Mouse (Mus musculus) heart, postnatal 0 days (tissue): ENCODE measurements around the gene Pip5k1b. TPM values are rescaled to one million over a fixed set of nuclear protein-coding genes. Genes with fewer than 3 reads are reported as not detected.
"Not testable (repeated sequence)": the region's sequence is repeated elsewhere in the genome, so short reads cannot be mapped to it uniquely, and the experiment has no call there.

Experiments
- ATAC-seq: fragments of 200-750 bp; cut with Nextera tagmentation; 2 replicates; pipeline ENCODE4 v1.8.0; 2017; ENCODE audit warnings: low read depth, moderate number of reproducible peaks, moderate library complexity; ENCODE audit not compliant: insufficient read depth
- DNase-seq: peaks from one replicate; pipeline ENCODE4 v3.0.0-alpha.2; 2016; ENCODE audit warnings: low spot score
- H3K27ac ChIP-seq: fragments of 300-500 bp; sonication (generic); 2 replicates; pipeline ENCODE4 v1.5.1; 2014; ENCODE audit warnings: low read depth, mild to moderate bottlenecking
- H3K27me3 ChIP-seq: fragments of 300-500 bp; sonication (generic); 2 replicates; pipeline ENCODE4 v1.6.1; 2014; ENCODE audit warnings: low read length, mixed read lengths; ENCODE audit not compliant: control insufficient read depth, insufficient read depth
- H3K36me3 ChIP-seq: fragments of 300-500 bp; sonication (generic); replicated peaks from 2 replicates; pipeline ENCODE4 v1.6.1; 2014; ENCODE audit warnings: low read length, mixed read lengths; ENCODE audit not compliant: control insufficient read depth, insufficient read depth
- H3K4me1 ChIP-seq: fragments of 300-500 bp; sonication (generic); 2 replicates; pipeline ENCODE4 v1.6.1; 2014; ENCODE audit warnings: antibody characterized with exemption; ENCODE audit not compliant: control insufficient read depth, insufficient read depth
- H3K4me2 ChIP-seq: fragments of 300-500 bp; sonication (generic); 2 replicates; pipeline ENCODE4 v1.6.1; 2014; ENCODE audit warnings: low read depth, mild to moderate bottlenecking, low read length, moderate library complexity
- H3K4me3 ChIP-seq: fragments of 300-500 bp; sonication (generic); 2 replicates; pipeline ENCODE4 v1.5.1; 2014; ENCODE audit warnings: low read depth, low read length
- H3K9ac ChIP-seq: fragments of 300-500 bp; sonication (generic); replicated peaks from 2 replicates; pipeline ENCODE4 v1.6.1; 2014; ENCODE audit warnings: low read depth, low read length, mixed read lengths
- H3K9me3 ChIP-seq: fragments of 300-500 bp; sonication (generic); replicated peaks from 2 replicates; pipeline ENCODE4 v1.6.1; 2016; ENCODE audit warnings: low read length; ENCODE audit not compliant: control insufficient read depth
- CTCF ChIP-seq: IDR thresholded peaks from 2 replicates; pipeline ENCODE4 v1.5.1; 2016; ENCODE audit warnings: antibody characterized with exemption, control low read depth, low read depth
- EP300 ChIP-seq: IDR thresholded peaks from 2 replicates; pipeline ENCODE4 v1.6.1; 2016; ENCODE audit warnings: antibody characterized with exemption, low read depth
- WGBS: fragments of 180-500 bp; shearing (Covaris S2); extraction: QIAGEN DNeasy Blood & Tissue Kit; methylation state at CpG from one replicate; pipeline ENCODE4 v1.1.7; 2014; 5-methylcytosine and 5-hydroxymethylcytosine counted together
- polyA plus RNA-seq: library from polyadenylated mRNA; unstranded; fragments of >200 nt; fragmentation: Nextera tagmentation; extraction: Ambion mirVana; gene quantifications from 2 replicates; pipeline ENCODE4 v1.2.1, GENCODE M21; 2015
- total RNA-seq: library from RNA; depleted of rRNA; stranded (reverse); fragments of >200 nt; gene quantifications from 2 replicates; pipeline ENCODE4 v1.2.3, GENCODE M21; 2014; ENCODE audit warnings: low replicate concordance

The Pip5k1b gene
- total and polyA plus RNA-seq, 2 experiments from 2014 or later, result 14.0 to 19.2 TPM

DNA sequence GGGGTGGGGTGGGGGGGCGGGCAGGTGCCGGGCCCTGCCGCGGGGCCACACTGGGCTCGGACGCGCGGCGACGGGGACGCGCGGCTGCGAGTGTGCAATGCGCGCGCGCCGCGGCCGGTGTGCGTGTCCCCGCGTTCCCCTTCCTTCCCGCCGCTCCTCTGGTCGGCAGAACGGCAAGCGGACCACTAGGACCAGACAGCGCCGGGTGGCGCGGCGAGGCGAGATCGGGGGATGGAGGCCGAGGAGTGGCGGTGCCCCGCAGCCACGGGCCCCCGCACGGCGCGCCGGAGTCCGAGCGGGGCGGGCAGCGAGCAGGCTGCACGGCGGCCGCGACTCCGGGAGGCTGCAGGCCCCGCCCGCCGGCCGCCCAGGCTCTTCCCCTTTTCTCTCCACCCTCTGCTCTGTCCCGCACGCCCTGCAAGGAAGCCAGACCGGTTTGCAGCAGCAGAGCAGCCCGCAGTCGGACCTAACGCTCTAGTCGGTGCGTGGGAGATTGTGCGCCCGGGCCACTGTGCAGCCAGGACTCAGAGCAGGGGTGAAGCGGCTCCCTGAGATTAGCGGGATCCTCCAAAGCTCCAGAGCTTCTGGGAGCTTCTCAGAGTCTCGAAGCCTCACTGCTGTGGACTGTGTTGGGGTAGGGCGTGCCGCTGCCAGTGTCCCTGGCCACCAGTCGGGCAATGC, 372 bp upstream of the Pip5k1b start:
- peaks cover 23% of the 10 kb centered on the region for H3K4me1 ChIP-seq
- TF ChIP-seq CTCF (no peak), EP300 (no peak)
- DNase-seq, result peak; percentile 72
- peak overlapping the region; percentile 91 for H3K4me2 ChIP-seq
- peak overlapping the region; percentile 76 for H3K9ac ChIP-seq
- H3K36me3 ChIP-seq, result no peaks in the 10 kb centered on the region
- H3K4me3 ChIP-seq, result peak overlapping the region; percentile 98
- peak overlapping the region; percentile 94 for H3K27ac ChIP-seq
- ATAC-seq, result peak; percentile 80
- no peaks in the 10 kb centered on the region for H3K27me3 ChIP-seq
- under 1% methylated on average over 53 of the region's 74 CpGs for WGBS
- H3K9me3 ChIP-seq, result no peaks in the 10 kb centered on the region

DNA sequence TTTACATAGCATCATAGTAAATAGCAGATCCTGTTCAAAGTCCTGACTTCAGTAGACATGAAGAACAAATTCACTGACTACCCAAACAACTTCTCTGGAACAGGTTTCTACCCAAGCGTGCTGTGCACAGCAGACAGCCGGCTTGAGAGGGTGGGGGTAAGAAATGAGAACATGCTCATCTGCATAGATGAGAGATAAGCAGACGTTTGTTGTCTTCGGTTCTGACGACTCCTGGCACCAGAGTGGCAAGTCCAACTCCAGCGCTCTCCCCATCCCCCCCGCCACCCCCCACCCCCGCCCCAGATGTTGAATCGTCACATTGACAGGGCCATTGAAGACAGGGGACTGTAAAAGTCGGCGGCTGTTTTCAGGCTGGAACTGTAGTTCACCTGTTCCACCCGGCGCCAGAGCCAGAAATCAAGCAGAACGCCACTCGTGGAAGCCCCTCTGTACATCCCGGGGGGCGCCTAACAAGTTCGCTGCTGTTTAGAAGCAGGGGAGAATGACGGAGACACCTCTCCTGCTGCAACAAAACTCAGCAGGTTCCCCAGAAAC, 684 bp downstream of the Pip5k1b start:
- TF ChIP-seq CTCF (no peak), EP300 (no peak)
- DNase-seq (no peak), ATAC-seq (no peak)
- peak overlapping the region; percentile 91 for H3K4me2 ChIP-seq
- peak overlapping the region; percentile 98 for H3K4me3 ChIP-seq
- 0% methylated on average over 19 of the region's 19 CpGs for WGBS
- no peaks in the 10 kb centered on the region for H3K9me3 ChIP-seq
- peak overlapping the region; percentile 94 for H3K27ac ChIP-seq
- no peaks in the 10 kb centered on the region for H3K27me3 ChIP-seq
- no peaks in the 10 kb centered on the region for H3K36me3 ChIP-seq
- peaks cover 23% of the 10 kb centered on the region for H3K4me1 ChIP-seq
- H3K9ac ChIP-seq, result peak overlapping the region; percentile 76

DNA sequence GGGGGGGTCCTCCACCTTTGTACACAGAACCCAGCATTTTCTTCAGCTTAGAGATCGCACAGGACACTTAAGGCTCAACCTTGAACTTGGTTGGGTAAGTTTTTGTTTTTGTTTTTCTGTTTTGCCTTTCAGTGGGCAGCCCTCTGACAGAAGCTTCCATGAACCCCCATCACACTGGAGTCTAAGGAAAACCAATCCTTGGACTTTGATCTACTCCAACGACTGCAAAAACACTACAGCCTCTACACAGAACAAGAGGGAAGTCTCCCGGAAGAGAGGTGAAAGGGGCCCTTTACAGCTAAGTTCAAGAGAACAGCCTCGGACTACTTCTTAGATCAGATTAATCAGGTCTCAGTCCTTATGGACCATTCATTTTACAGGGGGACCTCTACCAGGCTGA, 1.2 kb downstream of the Pip5k1b start:
- H3K27ac ChIP-seq, result peak overlapping the region; percentile 94; the same call in 1 of the 2 replicates
- ATAC-seq (no peak), DNase-seq (no peak)
- H3K27me3 ChIP-seq, result no peaks in the 10 kb centered on the region
- no peaks in the 10 kb centered on the region for H3K9me3 ChIP-seq
- peak overlapping the region; percentile 91 for H3K4me2 ChIP-seq
- TF ChIP-seq EP300, result no peak
- no peak for TF ChIP-seq CTCF
- peaks cover 23% of the 10 kb centered on the region for H3K4me1 ChIP-seq
- 15% methylated on average over 4 of the region's 4 CpGs for WGBS
- H3K4me3 ChIP-seq, result peak overlapping the region; percentile 98
- H3K36me3 ChIP-seq, result no peaks in the 10 kb centered on the region
- peak overlapping the region; percentile 21; the same call in 1 of the 2 replicates for H3K9ac ChIP-seq

DNA sequence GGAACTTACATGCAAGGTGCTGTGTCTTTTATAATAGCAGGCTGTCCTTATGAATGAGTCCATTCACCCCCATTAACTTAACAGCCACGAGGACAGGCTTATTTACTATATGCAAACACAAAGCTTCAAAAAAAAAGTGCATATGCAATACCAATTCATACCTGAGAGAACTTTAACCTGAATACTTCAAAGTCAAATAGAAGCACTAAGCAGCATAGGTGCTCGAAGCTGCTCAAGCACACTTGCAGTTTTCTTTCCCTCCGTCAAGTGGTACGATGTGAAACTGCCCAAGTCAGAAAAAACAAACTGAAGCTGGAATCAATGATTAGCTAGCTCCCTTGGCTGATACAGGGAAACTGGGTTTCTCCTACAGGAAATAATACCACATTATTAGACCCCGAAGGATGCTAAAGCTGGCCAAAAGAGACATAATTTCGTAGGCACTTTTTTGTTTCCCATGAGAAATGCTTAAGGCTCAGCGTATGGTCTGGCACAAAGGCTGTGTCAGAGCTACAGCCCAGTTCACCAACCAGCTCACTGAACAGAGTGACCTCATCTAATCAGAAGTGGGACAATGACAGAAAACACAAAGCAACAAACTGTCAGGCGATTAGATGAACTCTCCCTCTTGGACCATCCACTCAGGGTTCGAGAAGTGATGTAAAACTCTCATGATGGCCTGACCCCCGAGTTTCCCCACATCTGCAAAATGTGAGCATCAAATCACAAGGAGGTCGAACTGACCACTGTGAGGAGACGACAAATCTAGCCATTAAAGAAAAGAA, 2.2 kb downstream of the Pip5k1b start:
- TF ChIP-seq EP300 (no peak), CTCF (no peak)
- no peak overlapping the region; the same call in 1 of the 2 replicates for H3K9ac ChIP-seq
- DNase-seq (no peak), ATAC-seq (no peak)
- no peaks in the 10 kb centered on the region for H3K9me3 ChIP-seq
- no peak overlapping the region for H3K4me3 ChIP-seq
- no peaks in the 10 kb centered on the region for H3K27me3 ChIP-seq
- H3K27ac ChIP-seq, result peak overlapping the region; percentile 6; the same call in 1 of the 2 replicates
- peaks cover 23% of the 10 kb centered on the region for H3K4me1 ChIP-seq
- H3K4me2 ChIP-seq, result peak overlapping the region; percentile 91
- H3K36me3 ChIP-seq, result no peaks in the 10 kb centered on the region
- WGBS, result 51% methylated on average over 12 of the region's 12 CpGs

DNA sequence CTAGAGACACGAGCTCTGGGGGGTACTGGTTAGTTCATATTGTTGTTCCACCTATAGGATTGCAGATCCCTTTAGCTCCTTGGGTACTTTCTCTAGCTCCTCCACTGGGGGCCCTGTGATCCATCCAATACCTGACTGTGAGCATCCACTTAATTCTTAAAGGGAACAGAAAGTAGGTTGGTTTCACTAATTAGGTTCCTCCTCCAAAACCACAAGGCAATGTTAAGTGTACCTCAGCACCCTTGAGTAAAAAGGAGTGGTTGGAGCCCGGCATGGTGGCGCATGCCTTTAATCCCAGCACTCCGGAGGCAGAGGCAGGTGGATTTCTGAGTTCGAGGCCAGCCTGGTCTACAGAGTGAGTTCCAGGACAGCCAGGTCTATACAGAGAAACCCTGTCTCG, 3.0 kb downstream of the Pip5k1b start:
- not testable (repeated sequence) for H3K4me2 ChIP-seq, H3K27me3 ChIP-seq, H3K9me3 ChIP-seq, H3K36me3 ChIP-seq, H3K9ac ChIP-seq, H3K4me3 ChIP-seq, H3K27ac ChIP-seq, ATAC-seq, DNase-seq
- 86% methylated on average over 6 of the region's 6 CpGs for WGBS
- peaks cover 21% of the 10 kb centered on the region for H3K4me1 ChIP-seq
